Mouse (Mus musculus) layer of hippocampus, adult 2 months (tissue): ENCODE measurements around the gene Mum1. TPM values are rescaled to one million over a fixed set of nuclear protein-coding genes. Genes with fewer than 3 reads are reported as not detected.

ENCODE experiments used
- DNase-seq, 2 experiments: peaks; one replicate each; pipeline ENCODE4 v3.0.0; 2022; ENCODE audit warnings: low spot score in 2 of 2
- H3K27ac ChIP-seq: fragments of 200-600 bp; 2 replicates; pipeline ENCODE4 v1.8.1; 2022
- H3K4me3 ChIP-seq: fragments of 200-600 bp; 2 replicates; pipeline ENCODE4 v1.8.1; 2022; ENCODE audit warnings: mild to moderate bottlenecking
- CTCF ChIP-seq: fragments of 200-600 bp; conservative IDR thresholded peaks from 2 replicates; pipeline ENCODE4 v1.8.1; 2022; ENCODE audit warnings: antibody characterized with exemption, mild to moderate bottlenecking, moderate library complexity
- microRNA-seq, 2 experiments: library from miRNA; unstranded; fragments of <30 nt; microRNA quantifications; one replicate each; pipeline ENCODE4 v1.2.0; 2021
- total RNA-seq, 2 experiments: library from RNA; stranded (reverse); gene quantifications; 2 replicates each; pipeline ENCODE4 v1.2.3; 2021

Mum1 gene
- total RNA-seq, 2 experiments from 2014 or later, result 41.4 to 49.6 TPM

DNA sequence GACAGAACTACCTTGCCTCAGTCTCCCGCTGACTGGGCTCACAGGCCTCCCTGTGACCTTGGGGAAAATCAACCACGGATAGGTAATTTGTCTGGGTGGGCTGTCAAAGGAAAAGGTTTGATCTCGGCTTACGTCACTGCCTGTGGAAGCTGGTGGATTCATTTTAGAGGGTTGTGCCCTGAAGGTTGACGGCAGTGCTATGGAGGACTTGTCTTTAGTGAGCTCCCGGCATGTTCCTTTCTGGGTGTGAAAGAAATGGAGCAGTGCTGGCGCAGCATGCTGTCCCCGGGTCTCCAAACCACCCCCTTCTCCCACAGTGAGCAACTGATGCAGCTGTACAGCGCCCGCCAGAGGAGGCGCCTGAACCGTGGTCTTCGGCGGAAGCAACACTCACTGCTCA, 67.1 kb downstream of the Mum1 start:
- no peak for DNase-seq
- TF ChIP-seq CTCF, result peak; percentile 30
- H3K27ac ChIP-seq, result peak overlapping the region; percentile 96

More for the DNA sequence above, 67.1 kb downstream of the Mum1 start:
- peak overlapping the region; percentile 97 for H3K4me3 ChIP-seq

Small RNAs within 50 kb of the gene (microRNA-seq; reads per million reads assigned to microRNA genes)
- 0.96 to 2.6 reads per million in 2 experiments for gene Mir6911

Other genes with a start within 250 kb of the Mum1 start
- 100 to 1,000 TPM; 124 TPM for gene Tmem259, start 242.1 kb upstream of the Mum1 start, total RNA-seq
- 1 to 10 TPM; 5.4 to 5.6 TPM for gene Cnn2, start 237.8 kb upstream of the Mum1 start, total RNA-seq
- 10 to 100 TPM; 10.7 to 11.0 TPM for gene Abca7, start 229.9 kb upstream of the Mum1 start, total RNA-seq
- gene Arhgap45, start 209.8 kb upstream of the Mum1 start, total RNA-seq, result 1 to 10 TPM; 3.7 to 4.4 TPM
- gene Polr2e, start 186.6 kb upstream of the Mum1 start, total RNA-seq, result 10 to 100 TPM; 77.8 to 79.1 TPM
- gene Gpx4, start 179.3 kb upstream of the Mum1 start, total RNA-seq, result 100 to 1,000 TPM; 440 to 464 TPM
- gene Sbno2, start 120.9 kb upstream of the Mum1 start, total RNA-seq, result 10 to 100 TPM; 22.4 to 23.4 TPM
- 10 to 100 TPM; 96.8 to 97.7 TPM for gene Stk11, start 110.6 kb upstream of the Mum1 start, total RNA-seq
- gene Atp5d, start 87.8 kb upstream of the Mum1 start, total RNA-seq, result 100 to 1,000 TPM; 332 to 344 TPM
- 100 to 1,000 TPM; 331 to 341 TPM for gene Cbarp, start 85.6 kb upstream of the Mum1 start, total RNA-seq
- 10 to 100 TPM; 53.1 to 54.5 TPM for gene Midn, start 78.2 kb upstream of the Mum1 start, total RNA-seq
- gene Cirbp, start 60.4 kb upstream of the Mum1 start, total RNA-seq, result 100 to 1,000 TPM in 1 of 2 experiments, 10 to 100 TPM in 1; 88.3 to 103 TPM
- gene 1600002K03Rik, start 53.5 kb upstream of the Mum1 start, total RNA-seq, result 1 to 10 TPM; 7.0 to 7.4 TPM
- gene Efna2, start 47.0 kb upstream of the Mum1 start, total RNA-seq, result 1 to 10 TPM; 7.1 to 9.7 TPM
- 100 to 1,000 TPM; 201 to 210 TPM for gene Ndufs7, start 22.7 kb downstream of the Mum1 start, total RNA-seq
- 10 to 100 TPM; 29.8 to 33.1 TPM for gene Gamt, start 34.6 kb downstream of the Mum1 start, total RNA-seq
- 10 to 100 TPM; 91.2 to 95.4 TPM for gene Dazap1, start 35.1 kb downstream of the Mum1 start, total RNA-seq
- gene Rps15, start 66.0 kb downstream of the Mum1 start, total RNA-seq, result 100 to 1,000 TPM; 926 to 932 TPM
- gene Apc2, start 69.5 kb downstream of the Mum1 start, total RNA-seq, result 100 to 1,000 TPM in 1 of 2 experiments, 10 to 100 TPM in 1; 98.3 to 110 TPM
- gene 2310011J03Rik, start 94.1 kb downstream of the Mum1 start, total RNA-seq, result 10 to 100 TPM; 23.5 to 25.7 TPM
- gene Pcsk4, start 103.1 kb downstream of the Mum1 start, total RNA-seq, result 1 to 10 TPM; 2.8 to 3.2 TPM
- gene Reep6, start 103.5 kb downstream of the Mum1 start, total RNA-seq, result 10 to 100 TPM in 1 of 2 experiments, 1 to 10 TPM in 1; 9.6 to 11.0 TPM
- 1 to 10 TPM; 4.7 to 7.2 TPM for gene Adamtsl5, start 122.0 kb downstream of the Mum1 start, total RNA-seq
- 10 to 100 TPM; 33.4 to 36.6 TPM for gene Plk5, start 130.0 kb downstream of the Mum1 start, total RNA-seq
- gene Mex3d, start 161.2 kb downstream of the Mum1 start, total RNA-seq, result 10 to 100 TPM; 15.5 to 17.1 TPM
- gene Mbd3, start 173.1 kb downstream of the Mum1 start, total RNA-seq, result 100 to 1,000 TPM; 147 to 149 TPM
- gene Uqcr11, start 180.4 kb downstream of the Mum1 start, total RNA-seq, result 100 to 1,000 TPM; 404 to 413 TPM
- 10 to 100 TPM; 27.6 to 31.6 TPM for gene Tcf3, start 207.2 kb downstream of the Mum1 start, total RNA-seq